Mouse (Mus musculus) intestine, postnatal 0 days (tissue): ENCODE data around the gene Ptprj. TPM values are rescaled to one million over a fixed set of nuclear protein-coding genes. Genes with fewer than 3 reads are reported as not detected.

Experiments used
- ATAC-seq: fragments of 200-750 bp; cut with Nextera tagmentation; 2 replicates; pipeline ENCODE4 v1.8.0; 2017; ENCODE audit warnings: mild to moderate bottlenecking, moderate TSS enrichment, moderate library complexity
- H3K27ac ChIP-seq: fragments of 300-500 bp; sonication (generic); 2 replicates; pipeline ENCODE4 v1.5.1; 2014; ENCODE audit warnings: mild to moderate bottlenecking, low read depth, low read length, moderate library complexity
- H3K27me3 ChIP-seq: fragments of 300-500 bp; sonication (generic); replicated peaks from 2 replicates; pipeline ENCODE4 v1.6.1; 2014; ENCODE audit warnings: low read length, mixed read lengths; ENCODE audit not compliant: control insufficient read depth, insufficient read depth
- H3K36me3 ChIP-seq: fragments of 300-500 bp; sonication (generic); 2 replicates; pipeline ENCODE4 v1.6.1; 2014; ENCODE audit warnings: mild to moderate bottlenecking, moderate library complexity; ENCODE audit not compliant: control insufficient read depth, insufficient read depth
- H3K4me1 ChIP-seq: fragments of 300-500 bp; sonication (generic); replicated peaks from 2 replicates; pipeline ENCODE4 v1.6.1; 2014; ENCODE audit warnings: antibody characterized with exemption, low read length, mixed read lengths; ENCODE audit not compliant: control insufficient read depth, insufficient read depth
- H3K4me2 ChIP-seq: fragments of 300-500 bp; sonication (generic); replicated peaks from 2 replicates; pipeline ENCODE4 v1.6.1; 2014; ENCODE audit warnings: low read depth, mild to moderate bottlenecking, moderate library complexity
- H3K4me3 ChIP-seq: fragments of 300-500 bp; sonication (generic); 2 replicates; pipeline ENCODE4 v1.5.1; 2014; ENCODE audit warnings: low read depth, low read length
- H3K9ac ChIP-seq: fragments of 300-500 bp; sonication (generic); 2 replicates; pipeline ENCODE4 v1.6.1; 2014; ENCODE audit warnings: mild to moderate bottlenecking, low read depth, low read length
- H3K9me3 ChIP-seq: fragments of 300-500 bp; sonication (generic); 2 replicates; pipeline ENCODE4 v1.6.1; 2016; ENCODE audit warnings: mixed run types; ENCODE audit not compliant: control insufficient read depth
- CTCF ChIP-seq: sonication (generic); IDR thresholded peaks from 2 replicates; pipeline ENCODE4 v1.5.1; 2016; ENCODE audit warnings: low read depth, mild to moderate bottlenecking, control low read depth, antibody characterized with exemption, moderate library complexity
- WGBS: fragments of 180-500 bp; shearing (Covaris S2); extraction: QIAGEN DNeasy Blood & Tissue Kit; methylation state at CpG from one replicate; pipeline ENCODE4 v1.1.7; 2014; 5-methylcytosine and 5-hydroxymethylcytosine counted together
- polyA plus RNA-seq: library from polyadenylated mRNA; unstranded; fragments of >200 nt; fragmentation: Nextera tagmentation; extraction: Ambion mirVana; gene quantifications from 2 replicates; pipeline ENCODE4 v1.2.1, GENCODE M21; 2015

Ptprj gene
- polyA plus RNA-seq, 1 experiment from 2014 or later, result 3.5 TPM

- Histone ChIP-seq H3K4me3 (no peak overlapping the region), H3K36me3 (no peaks in the 10 kb centered on the region), H3K4me1 (no peaks in the 10 kb centered on the region; the same call in 1 of the 2 replicates), H3K9me3 (no peaks in the 10 kb centered on the region), H3K27me3 (no peaks in the 10 kb centered on the region), H3K27ac (no peak overlapping the region), H3K4me2 (no peak overlapping the region), H3K9ac (no peak overlapping the region)
- TF ChIP-seq CTCF, result no peak
- 90% methylated on average over 5 of the region's 5 CpGs for WGBS
- ATAC-seq, result no peak
These were observed 52.3 kb downstream of the Ptprj start for GRCm38 (mm10) chr2:90528107-90528506.

GRCm38 (mm10) chr2:90526971-90527370 is 53.5 kb downstream of the Ptprj start:
- no peak overlapping the region for H3K9ac ChIP-seq
- no peak overlapping the region; the same call in 1 of the 2 replicates for H3K27ac ChIP-seq
- TF ChIP-seq CTCF, result no peak
- 49% methylated on average over 6 of the region's 6 CpGs for WGBS
- no peak for ATAC-seq
- H3K36me3 ChIP-seq, result no peaks in the 10 kb centered on the region
- no peaks in the 10 kb centered on the region for H3K9me3 ChIP-seq
- no peak overlapping the region for H3K4me2 ChIP-seq
- H3K4me1 ChIP-seq, result no peaks in the 10 kb centered on the region; the same call in 1 of the 2 replicates
- H3K27me3 ChIP-seq, result no peaks in the 10 kb centered on the region
- H3K4me3 ChIP-seq, result no peak overlapping the region

GRCm38 (mm10) chr2:90526564-90526963 is 53.9 kb downstream of the Ptprj start:
- Histone ChIP-seq H3K36me3 (no peaks in the 10 kb centered on the region), H3K27ac (no peak overlapping the region; the same call in 1 of the 2 replicates), H3K27me3 (no peaks in the 10 kb centered on the region), H3K4me3 (no peak overlapping the region), H3K4me1 (no peaks in the 10 kb centered on the region; the same call in 1 of the 2 replicates), H3K4me2 (no peak overlapping the region), H3K9ac (no peak overlapping the region), H3K9me3 (no peaks in the 10 kb centered on the region)
- no peak for TF ChIP-seq CTCF
- ATAC-seq, result no peak
- WGBS, result 16% methylated on average over 6 of the region's 6 CpGs

GRCm38 (mm10) chr2:90525807-90526206 is 54.6 kb downstream of the Ptprj start:
- ATAC-seq, result no peak
- no peaks in the 10 kb centered on the region for H3K9me3 ChIP-seq
- H3K27me3 ChIP-seq, result no peaks in the 10 kb centered on the region
- TF ChIP-seq CTCF, result no peak
- no peak overlapping the region for H3K4me3 ChIP-seq
- no peaks in the 10 kb centered on the region; the same call in 1 of the 2 replicates for H3K4me1 ChIP-seq
- no peak overlapping the region for H3K9ac ChIP-seq
- no peak overlapping the region for H3K4me2 ChIP-seq
- H3K27ac ChIP-seq, result no peak overlapping the region
- H3K36me3 ChIP-seq, result no peaks in the 10 kb centered on the region
- WGBS, result 83% methylated on average over 14 of the region's 14 CpGs

- no peaks in the 10 kb centered on the region for H3K9me3 ChIP-seq
- WGBS, result 58% methylated on average over 6 of the region's 6 CpGs
- H3K27me3 ChIP-seq, result no peaks in the 10 kb centered on the region
- no peak overlapping the region for H3K9ac ChIP-seq
- no peak overlapping the region for H3K4me2 ChIP-seq
- ATAC-seq, result no peak
- no peak overlapping the region for H3K27ac ChIP-seq
- TF ChIP-seq CTCF, result no peak
- no peak overlapping the region for H3K4me3 ChIP-seq
- H3K36me3 ChIP-seq, result no peaks in the 10 kb centered on the region
- no peaks in the 10 kb centered on the region; the same call in none of the 2 replicates for H3K4me1 ChIP-seq
These were observed 58.0 kb downstream of the Ptprj start for GRCm38 (mm10) chr2:90522455-90522854.

- no peak overlapping the region for H3K27ac ChIP-seq
- no peak for ATAC-seq
- WGBS, result 83% methylated on average over 1 of the region's 1 CpGs
These were observed 58.5 kb downstream of the Ptprj start for GRCm38 (mm10) chr2:90521909-90522308.

GRCm38 (mm10) chr2:90518296-90518695 is 62.2 kb downstream of the Ptprj start:
- TF ChIP-seq CTCF, result no peak
- Histone ChIP-seq H3K4me3 (no peak overlapping the region), H3K27ac (no peak overlapping the region), H3K9ac (no peak overlapping the region), H3K27me3 (no peaks in the 10 kb centered on the region), H3K4me2 (no peak overlapping the region), H3K4me1 (no peaks in the 10 kb centered on the region; the same call in 1 of the 2 replicates), H3K36me3 (no peaks in the 10 kb centered on the region), H3K9me3 (no peaks in the 10 kb centered on the region)
- WGBS, result 84% methylated on average over 6 of the region's 6 CpGs
- no peak for ATAC-seq

More at GRCm38 (mm10) chr2:90521909-90522308, 58.5 kb downstream of the Ptprj start:
- Histone ChIP-seq H3K4me3 (no peak overlapping the region), H3K9ac (no peak overlapping the region), H3K36me3 (no peaks in the 10 kb centered on the region), H3K9me3 (no peaks in the 10 kb centered on the region), H3K27me3 (no peaks in the 10 kb centered on the region), H3K4me1 (no peaks in the 10 kb centered on the region; the same call in none of the 2 replicates), H3K4me2 (no peak overlapping the region)
- TF ChIP-seq CTCF, result no peak
